Mouse (Mus musculus): ENCODE data around the gene Slc11a1.
"Not testable (repeated sequence)": the region's sequence is repeated elsewhere in the genome, so short reads cannot be mapped to it uniquely, and the experiment has no call there.

The Slc11a1 gene

DNA sequence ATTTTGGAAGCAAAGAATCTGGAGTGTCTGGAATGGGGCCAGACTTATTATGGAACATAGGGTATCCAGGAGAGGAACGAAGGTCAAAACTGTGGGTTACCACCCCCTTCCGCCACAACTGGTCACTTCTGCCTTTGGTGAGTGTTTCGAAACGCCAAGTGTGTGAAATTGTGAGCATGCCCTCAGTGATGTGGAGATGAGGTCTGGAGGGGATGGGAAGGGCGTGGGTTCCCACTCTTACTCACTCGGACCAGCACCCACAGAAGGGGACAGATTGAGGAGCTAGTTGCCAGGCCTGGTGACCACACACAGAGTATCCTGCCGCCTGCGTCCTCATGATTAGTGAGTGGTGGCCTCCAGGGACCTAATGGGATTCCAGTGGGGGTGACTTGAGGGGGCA is at the start of gene Slc11a1:
Gene Slc11a1 (plus strand): TSS at position 216 of the 400 bp plus-strand sequence.
- no peak for DNase-seq (ENCODE audit: low spot score in 2 of 2)

DNA sequence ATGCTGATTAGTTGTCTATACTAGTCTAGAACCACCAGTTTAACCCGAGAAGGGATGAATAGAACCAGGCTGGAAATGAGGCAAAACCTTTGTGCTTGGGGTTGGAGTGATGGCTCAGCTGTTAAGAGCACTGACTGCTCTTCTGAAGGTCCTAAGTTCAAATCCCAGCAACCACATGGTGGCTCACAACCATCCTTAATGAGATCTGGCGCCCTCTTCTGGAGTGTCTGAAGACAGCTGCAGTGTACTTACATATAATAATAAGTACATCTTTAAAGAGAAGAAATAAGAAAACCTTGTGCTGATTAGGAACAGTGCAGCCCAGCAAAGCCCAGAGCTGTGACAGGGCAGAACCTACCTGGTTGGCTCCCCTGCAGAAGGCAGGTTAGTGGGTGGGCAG is 48.1 kb upstream of the Slc11a1 start:
- DNase-seq (ENCODE audit: low spot score in 2 of 2) = not testable (repeated sequence)

DNA sequence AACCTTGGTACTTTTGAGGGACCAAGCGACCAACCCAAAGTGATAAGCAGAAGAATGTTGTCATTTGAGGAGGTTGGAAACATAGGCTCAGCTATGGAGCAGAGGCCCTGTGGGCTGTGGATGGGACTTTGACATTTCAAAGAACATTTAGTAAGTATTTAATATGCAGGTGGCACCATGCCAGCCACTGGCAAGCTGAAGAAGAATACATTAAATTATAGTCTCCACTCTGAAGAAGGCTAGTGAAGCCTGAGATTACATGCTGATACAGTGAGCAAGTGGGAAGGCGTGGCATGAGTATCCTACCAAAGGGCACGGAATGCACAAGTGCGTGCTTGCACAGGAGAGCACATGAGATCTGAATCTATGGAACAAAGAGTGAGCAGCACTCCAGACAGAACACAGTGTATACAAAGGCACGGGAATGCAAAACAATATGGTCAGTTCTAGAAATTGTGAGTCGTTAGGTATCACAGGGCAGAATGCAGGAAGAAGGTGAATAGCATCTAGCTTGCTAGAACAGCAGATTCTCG is 45.0 kb upstream of the Slc11a1 start:
- no peak for DNase-seq (ENCODE audit: low spot score in 2 of 2)

DNA sequence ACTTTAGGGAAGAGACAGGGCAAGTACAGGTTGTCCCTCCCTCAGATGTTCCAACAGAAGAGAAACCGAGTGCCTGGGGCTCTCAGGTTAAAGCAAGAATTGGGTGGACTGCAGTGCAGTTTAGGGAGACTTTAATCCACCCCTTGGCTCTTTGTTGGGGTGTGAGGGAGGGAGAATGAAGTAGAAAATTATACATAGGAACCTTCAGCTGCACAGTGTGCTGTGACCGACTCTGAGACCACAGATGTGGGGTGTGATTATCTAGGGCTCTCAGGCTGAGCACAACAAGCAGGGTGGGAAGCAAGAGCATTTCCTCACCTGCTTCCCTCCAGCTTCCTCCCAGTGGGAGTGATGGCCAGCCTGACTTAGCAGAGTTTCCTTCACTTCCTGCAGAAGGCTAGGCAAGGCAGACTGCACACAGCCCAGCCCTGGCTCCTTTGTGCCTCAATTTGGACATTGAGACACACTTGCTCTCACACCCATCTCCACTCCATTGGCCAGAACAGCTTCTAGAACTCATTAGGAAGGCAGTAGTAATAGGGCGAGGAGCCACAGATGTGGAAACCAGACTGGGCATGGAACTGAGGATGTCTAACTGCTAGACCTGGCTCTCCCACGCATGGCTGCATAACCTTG is 43.8 kb upstream of the Slc11a1 start:
- DNase-seq (ENCODE audit: low spot score in 2 of 2) = no peak

DNA sequence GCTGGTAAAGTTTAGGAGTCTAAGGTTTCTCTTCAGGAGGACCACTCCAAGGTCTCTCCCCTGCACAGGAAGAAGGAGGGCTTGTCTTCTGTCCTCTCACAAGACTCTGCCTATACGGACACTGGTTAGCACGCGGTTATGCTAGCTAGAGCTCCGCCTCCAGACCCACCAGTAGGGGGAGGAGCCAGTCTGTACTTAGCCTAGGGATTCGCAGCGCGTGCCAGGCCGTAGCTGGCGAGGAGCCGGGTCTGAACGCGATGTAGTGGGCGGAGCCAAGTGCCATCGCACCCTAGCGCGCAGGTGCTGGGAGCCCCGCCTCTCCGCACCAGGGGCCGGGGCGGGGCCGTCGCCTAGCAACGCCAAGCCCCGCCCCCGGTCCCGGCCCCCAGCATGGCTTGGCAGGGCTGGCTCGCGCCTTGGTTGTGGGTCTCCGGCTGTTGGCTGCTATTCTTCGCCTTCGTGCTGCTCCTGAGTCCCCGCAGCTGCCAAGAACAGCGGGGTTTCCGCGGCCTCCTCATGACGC is 42.7 kb upstream of the Slc11a1 start:
- peak; percentile 88 to 96 for DNase-seq (ENCODE audit: low spot score in 2 of 2)

DNA sequence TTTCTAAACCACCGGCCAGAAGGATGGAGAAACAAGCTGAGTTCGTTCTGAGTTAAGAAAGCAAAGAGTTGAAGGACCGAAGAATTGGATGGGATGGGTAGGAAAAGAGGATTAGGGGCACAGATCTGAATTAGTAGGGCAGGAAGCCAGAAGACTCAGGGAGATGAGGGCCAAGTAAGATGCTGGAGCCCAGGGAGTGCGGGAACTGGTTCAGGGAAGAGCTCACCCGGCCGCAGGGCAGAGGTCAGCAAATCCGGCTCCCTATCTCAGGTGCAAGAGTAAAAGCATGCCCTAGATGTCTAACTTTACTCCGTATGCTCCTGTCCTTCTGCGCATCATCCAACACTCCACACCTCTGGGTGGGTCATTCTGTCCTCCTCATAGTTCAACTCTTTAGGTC is 42.1 kb upstream of the Slc11a1 start:
- DNase-seq (ENCODE audit: low spot score in 2 of 2) = no peak

DNA sequence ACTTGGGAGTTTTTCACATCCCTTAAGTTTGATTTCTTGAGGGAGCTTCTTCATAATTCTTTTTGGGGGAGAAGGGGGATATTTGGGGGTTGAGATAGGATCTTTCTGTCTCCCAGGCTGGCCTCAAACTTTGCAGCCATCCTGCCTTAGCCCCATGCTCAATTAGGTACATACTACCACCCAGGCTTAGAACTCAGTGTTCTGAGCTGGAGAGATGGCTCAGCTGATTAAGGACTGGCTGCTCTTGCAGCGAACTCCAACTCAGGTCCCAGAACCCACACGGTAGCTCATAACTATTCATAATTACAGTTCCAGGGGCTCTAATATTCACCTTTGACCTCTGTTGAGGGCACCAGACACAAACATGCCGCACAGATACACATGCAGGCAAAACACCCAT is 40.4 kb upstream of the Slc11a1 start:
- no peak for DNase-seq (ENCODE audit: low spot score in 2 of 2)

DNA sequence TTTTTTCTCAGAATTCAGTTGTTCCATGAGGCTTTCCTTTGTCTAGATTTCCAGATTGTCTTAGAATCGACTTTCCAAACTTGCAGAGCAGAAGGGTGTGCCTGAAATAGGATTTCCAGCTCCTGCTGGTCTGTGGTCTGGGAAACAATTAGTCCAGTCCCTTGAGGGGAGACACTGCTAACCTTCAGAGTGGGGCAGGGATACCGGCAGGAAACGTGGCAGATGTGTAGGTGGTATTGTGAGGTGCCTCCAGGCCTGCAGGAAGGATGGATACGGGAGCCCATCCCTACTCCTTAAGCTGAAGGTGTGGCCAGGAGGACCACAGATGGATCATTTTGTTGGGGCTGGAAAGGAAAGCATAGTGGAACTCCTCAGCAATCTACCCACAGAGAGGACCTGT is 40.0 kb upstream of the Slc11a1 start:
- DNase-seq (ENCODE audit: low spot score in 2 of 2) = no peak

DNA sequence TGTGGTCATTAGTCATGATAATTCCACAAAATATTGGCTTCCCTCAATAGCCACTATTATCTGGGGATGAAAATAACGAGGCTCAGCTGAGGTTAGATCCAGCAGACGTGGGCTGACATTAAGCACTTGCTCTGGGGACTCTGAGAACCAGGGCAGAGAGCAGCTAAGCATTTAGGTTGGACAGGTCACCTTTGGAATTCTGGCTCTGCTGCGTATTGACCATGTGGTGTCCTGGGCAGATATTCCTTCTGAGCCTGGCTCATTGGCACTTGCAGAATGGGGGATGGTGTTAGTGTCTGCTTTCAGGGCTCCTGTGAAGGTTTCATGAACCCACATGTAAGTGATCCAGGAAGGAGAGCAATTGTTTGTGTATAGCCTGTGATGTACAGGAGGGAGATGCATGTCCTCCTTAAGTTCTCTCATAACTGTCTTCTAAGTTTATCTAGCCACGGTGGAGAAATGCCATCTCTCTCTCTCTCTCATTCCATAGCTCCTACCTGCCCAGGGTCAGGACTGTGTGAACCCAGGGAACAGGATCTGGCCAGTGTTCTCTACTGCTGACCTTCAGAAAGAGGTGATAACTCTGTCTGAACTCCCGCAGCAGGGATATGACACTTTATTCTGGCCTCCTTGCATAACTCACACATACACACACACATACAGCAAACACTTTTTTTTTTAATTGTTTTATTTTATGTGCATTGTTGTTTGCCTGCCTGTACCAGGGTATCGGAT is 39.4 kb upstream of the Slc11a1 start:
- no peak for DNase-seq (ENCODE audit: low spot score in 2 of 2)

DNA sequence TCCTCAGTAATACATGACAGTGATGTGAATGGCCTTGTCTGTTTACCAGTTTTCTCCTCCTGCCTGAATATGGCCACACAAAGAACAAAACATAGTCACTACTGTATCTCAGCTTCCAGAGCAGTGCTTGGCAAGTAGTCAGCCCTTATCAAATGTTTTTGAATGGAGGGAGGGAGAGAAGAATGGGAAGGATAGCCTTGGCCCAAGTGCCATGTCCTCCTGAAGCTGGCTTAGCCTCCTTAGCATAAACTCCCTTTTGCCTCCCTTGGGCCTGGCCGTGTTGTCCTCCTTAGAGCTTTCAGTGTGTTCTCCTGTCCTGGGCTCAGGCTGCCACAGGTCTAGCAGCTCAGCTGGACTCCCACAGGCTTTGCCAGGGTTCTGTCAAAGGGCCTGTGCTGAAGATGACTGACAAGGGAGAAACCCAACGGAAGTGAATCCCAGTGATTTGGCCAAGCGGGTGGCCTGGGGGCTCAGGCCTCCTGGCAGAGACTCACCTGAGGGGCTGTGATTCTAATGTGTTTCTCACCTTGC is 37.7 kb upstream of the Slc11a1 start:
- DNase-seq (ENCODE audit: low spot score in 2 of 2) = no peak

DNA sequence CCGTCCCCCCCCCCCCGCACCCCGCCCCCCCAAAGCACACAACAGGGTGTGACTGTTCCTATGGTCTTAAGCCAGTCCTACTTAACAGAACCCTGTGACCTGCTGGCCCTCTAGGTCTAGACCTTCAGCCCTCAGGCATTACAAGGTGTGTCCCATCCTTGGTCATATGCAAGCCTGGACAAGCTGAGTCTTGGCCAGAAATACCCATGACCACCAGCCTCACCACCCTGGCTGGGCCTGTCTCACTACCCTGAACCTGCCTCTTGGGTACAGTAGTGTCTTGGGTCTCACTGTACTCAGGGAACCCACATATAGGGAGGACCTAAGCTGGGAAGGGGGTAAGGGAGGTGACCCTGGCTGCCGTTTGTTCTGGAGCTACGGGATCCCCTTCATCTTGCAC is 37.0 kb upstream of the Slc11a1 start:
- DNase-seq (ENCODE audit: low spot score in 2 of 2) = no peak

DNA sequence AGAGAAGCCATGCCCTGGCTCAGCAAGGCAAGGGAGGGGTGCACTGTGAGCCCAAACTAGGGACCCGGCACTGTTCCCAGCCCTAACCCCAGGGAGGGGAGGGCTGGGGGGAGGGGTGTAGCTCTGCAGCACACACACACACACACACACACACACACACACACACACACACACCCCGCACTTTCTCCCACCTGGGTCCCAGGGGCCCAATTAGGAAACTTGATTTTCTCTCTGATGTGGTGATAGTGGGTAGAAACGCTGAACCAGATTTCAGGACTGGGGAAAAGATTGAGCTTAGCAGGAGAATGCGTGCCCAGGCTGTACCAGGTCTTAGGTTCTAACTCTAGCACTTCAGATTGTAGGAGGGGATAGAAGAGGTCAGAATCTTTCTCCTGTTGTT is 36.4 kb upstream of the Slc11a1 start:
- no peak for DNase-seq (ENCODE audit: low spot score in 2 of 2)

DNA sequence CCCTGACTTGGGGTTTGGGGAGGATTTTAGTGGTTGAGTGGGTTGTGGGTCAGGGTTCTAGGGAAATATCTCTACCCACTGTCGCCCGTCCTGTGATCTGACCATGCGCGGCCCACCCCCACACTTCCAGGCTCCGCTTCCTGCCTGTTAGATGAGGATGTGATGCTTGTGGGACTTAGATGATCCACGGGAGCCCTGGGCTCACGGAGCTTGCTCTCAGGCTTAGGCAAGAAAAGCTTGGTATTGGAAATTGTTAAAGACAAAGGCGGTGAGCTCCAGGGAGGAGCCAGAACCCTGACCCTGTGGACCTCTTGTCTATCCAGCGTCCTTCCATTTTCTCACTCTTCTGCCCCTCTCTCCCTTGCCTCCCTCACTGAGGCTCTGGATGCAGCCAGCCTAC is 35.1 kb upstream of the Slc11a1 start:
- DNase-seq (ENCODE audit: low spot score in 2 of 2) = no peak

DNA sequence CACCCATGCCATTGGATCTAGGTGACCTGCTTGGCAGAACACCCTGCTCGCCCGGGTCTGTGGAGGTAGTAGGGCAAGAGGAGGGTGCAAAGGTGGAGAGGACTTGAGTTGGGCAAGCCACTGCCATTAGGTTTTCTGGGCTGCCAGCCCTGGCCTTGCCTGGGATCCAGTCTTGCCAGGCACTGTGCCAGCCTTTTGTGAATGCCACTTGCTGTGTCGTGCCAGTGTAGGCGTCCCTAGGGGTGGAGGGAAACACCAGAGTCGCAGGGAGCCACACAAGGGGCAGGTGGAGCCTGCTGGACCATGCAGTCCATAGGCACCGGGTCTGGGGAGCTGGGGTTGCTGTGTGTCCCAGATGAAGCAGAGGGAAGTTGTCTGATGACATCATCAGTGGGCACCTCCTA is 34.6 kb upstream of the Slc11a1 start:
- peak in 1 of 2 experiments; percentile 25 for DNase-seq (ENCODE audit: low spot score in 2 of 2)

DNA sequence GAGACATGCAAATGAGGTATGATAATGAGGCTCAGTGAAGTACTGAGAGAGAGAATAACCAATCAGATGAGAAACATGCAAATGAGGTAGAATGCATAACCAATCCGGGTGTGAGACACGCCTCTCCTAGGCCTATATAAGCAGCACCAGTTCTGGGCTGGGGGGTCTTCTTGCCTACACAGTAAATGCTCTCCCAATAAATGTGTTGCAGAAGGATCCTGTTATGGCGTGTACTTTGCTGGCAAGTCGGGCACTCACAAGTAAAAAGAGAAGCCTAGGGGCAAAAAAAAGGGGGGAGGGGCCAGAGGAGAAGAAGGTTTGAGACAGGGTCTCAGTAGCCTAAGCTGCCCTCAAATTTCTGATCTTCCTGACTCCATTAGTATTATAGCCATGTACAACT is 34.0 kb upstream of the Slc11a1 start:
- not testable (repeated sequence) for DNase-seq (ENCODE audit: low spot score in 2 of 2)

DNA sequence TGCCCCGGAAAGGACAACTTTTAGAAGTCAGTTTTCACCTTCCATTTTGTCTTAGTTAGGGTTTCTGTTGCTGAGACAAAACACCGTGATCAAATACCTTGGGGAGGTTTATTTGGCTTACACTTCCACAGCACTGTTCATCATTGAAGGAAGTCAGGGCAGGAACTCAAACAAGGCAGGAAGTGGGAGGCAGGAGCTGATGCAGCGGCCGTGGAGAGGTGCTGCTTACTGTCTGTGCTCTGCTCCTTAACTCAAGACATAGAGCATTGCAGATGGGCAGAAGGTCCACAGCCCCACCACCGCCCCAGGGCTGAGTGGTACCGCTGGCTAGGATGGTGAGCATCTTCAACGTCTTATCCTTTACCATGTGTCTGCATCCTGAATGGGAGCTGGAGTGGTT is 33.1 kb upstream of the Slc11a1 start:
- no peak for DNase-seq (ENCODE audit: low spot score in 2 of 2)

DNA sequence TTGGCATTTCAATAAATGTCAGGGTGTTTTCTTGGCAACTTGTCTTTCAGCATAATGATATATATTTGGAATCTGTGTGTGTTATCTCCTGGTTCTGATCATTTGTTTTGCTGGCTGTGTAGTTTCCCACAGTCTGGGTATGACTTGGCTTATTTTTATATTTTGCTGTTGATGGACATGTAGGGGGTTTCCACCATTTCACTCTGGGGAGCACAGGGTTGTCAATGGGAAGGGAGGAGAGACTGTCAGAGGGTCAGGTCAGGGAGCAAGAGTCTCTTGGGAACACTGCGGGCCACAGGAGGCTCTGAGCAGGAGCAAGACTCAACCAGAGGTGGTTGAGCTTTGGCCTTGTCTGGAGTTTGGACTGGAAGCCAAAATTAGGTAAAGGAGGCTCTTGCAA is 32.7 kb upstream of the Slc11a1 start:
- no peak for DNase-seq (ENCODE audit: low spot score in 2 of 2)

DNA sequence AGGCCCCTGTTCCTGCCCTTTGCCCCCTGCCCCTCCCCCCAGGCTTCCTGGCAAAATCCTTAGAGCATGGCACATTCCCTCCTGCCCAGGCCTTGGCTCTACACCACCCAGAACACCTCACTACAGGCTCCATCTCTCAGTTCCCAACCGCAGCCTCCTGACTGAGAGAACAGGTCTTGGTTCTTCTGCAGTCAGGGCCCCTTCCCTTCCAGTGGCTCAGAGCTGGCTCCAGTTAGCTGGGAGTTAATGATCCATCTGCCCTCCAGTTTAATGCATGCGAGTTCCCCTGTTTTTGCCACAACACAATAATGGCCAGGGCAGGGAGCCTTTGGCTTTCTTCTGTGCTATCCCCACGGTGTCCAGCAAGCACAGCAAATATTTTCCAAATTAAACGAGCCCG is 31.8 kb upstream of the Slc11a1 start:
- DNase-seq (ENCODE audit: low spot score in 2 of 2) = no peak

DNA sequence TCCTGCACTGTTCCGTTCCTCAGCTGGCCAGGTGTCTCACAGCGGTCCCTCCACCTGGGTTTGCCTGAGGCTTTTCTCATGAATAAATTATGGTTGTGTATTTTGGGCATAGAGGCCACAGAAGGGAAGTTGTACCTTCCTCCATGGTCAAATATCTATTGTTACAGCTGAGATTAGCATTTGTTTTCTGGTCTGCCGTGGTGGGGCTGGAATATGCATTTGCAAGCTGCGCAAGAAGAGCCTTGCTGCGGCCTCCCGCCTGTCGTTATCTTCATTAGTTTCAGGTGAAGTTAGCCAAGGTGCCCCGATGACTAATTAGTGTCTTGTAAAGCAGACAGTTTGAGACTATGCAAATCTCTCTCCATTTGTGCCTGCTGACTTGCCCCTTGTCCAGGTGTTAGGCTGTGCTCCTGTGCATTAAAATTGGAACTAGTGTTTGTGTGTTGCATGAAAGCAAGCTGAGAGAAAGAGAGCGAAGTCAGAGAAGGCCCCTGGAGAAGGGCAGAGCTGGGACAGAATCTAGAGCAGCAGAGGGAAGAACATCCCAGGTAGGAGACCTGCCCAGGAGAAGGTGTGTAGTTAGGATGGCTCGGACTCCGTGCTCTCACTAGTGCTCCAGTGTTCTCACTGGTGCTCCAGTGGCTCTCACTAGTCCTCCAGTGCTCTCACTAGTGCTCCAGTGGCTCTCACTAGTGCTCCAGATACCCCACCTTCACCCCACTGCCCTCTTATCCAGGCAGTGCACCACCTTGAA is 30.7 kb upstream of the Slc11a1 start:
- no peak for DNase-seq (ENCODE audit: low spot score in 2 of 2)

DNA sequence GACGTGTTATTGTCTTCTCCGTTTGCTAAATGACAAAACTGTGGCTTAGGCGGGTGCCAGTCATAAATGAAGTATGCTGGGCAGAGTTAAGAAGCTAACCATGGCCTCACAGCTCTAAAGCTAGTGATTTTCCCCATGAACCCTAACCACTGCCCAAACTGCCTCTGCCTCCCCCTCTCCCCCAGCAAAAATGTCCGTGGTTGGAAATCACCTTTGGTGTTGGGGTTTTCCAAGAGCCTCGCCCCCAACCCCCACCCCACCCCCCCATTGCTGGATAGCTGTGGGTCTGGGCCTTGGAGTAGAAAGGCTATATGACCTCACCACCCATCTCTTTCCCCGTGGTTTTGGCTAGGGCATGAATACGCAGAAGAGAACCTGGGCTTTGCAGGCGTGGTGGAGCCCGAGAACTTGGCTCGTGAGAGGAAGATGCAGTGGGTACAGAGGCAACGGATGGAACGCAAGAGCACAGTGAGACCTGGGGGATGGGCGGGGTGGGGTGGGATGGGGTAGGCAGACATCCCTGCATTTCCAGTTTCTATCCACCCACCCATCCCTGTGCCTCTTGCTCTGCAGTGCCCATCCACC is 23.7 kb upstream of the Slc11a1 start:
- DNase-seq (ENCODE audit: low spot score in 2 of 2) = no peak

DNA sequence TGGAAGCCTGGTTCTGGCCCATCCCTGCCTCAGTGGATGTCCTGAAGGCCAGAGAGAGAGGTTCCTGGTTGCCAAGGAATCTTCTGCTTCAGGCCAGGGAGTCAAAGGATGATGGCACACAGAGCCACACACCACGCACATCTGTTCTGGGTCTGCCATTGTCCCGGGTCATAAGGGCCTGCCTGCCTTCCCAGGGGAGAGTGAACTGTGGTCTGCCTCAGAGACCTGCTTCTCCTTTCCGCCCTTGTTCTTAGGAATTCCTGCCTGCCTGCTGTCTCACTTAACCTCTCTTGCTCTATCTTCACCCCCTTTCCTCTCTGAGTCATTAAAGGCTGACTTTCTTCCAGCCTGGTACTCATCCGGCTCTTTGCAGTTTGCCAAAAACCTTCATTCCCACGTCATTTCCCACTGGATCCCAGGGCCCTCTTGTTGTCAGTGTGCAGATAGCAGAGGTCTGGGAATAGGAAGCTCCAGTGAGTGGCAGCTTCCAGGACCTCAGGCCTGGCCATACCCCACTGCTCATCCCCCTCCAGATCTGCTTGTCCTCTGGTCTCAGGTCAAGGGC is 22.4 kb upstream of the Slc11a1 start:
- no peak for DNase-seq (ENCODE audit: low spot score in 2 of 2)
